Mouse (Mus musculus): ENCODE results near the gene Havcr2. TPM values are rescaled to one million over a fixed set of nuclear protein-coding genes. Genes with fewer than 3 reads are reported as not detected.

The Havcr2 gene
- total and polyA plus RNA-seq, 3 experiments = 0.27 to 0.60 TPM; not detected in 1

DNA sequence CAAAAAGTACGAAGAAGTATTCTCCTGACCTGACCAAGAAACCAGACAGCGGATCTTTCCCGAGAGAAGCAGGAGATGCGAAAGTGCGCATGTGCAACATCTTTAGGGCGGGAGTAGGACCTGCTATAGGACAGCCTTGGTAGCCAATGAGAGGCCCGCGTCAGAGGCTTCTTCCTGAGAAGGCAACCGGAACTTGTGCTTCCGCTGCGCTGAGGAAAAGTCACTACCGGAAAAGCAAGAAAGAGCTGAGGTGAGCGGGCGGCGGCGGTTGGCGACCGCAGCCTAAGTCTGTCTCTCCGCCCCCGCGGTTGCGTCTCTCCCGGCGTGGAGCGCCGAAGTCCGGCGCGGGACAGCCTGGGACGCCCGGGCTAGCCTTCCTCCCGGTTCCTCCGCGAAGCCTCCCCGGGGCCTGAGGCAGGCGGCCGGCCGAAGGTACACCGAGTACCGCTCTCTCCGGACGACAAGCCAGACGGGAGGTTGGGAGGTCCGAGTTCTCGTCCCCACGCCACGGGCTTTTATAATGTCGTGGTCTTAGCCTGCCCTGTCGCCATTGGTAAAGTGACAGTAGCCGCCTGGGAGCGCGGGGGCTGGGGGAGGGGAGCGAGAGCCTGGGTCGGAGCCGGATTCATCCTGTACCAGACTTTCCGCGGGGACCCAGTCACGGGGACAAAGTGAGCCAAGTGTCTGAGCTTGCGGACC, 17.8 kb upstream of the Havcr2 start, which contains the start of gene Med7 (continued):
- TF ChIP-seq ZKSCAN1 (IDR thresholded peaks at IDR 0.05; ENCODE audit: borderline replicate concordance, low read depth, low read length) (no peak), CHD2 (IDR thresholded peaks at IDR 0.05; ENCODE audit: low read length) (peak; percentile 79; the same call in 1 of the 2 replicates), JUND (conservative IDR thresholded peaks at IDR 0.05; ENCODE audit: low read depth, low read length) (no peak), ELF1 (IDR thresholded peaks at IDR 0.05; ENCODE audit: low read depth, low read length) (peak; percentile 99), SIN3A (IDR thresholded peaks at IDR 0.05; ENCODE audit: low read length) (peak; percentile 97), EP300 (IDR thresholded peaks at IDR 0.05; ENCODE audit: low read length) (peak; percentile 47; the same call in 1 of the 2 replicates), USF1 (IDR thresholded peaks at IDR 0.05; ENCODE audit: low read depth, low read length) (no peak), PAX5 (IDR thresholded peaks at IDR 0.05; ENCODE audit: low read length) (no peak), RAD21 (IDR thresholded peaks at IDR 0.05; ENCODE audit: low read depth, low read length) (no peak; the same call in 1 of the 2 replicates), HCFC1 (IDR thresholded peaks at IDR 0.05; ENCODE audit: low read depth, low read length) (peak; percentile 83), MAX (IDR thresholded peaks at IDR 0.05; ENCODE audit: low read length) (peak; percentile 84), MAFK (IDR thresholded peaks at IDR 0.05; ENCODE audit: insufficient replicate concordance, low read length) (0 out of 2 replicates have a peak, but pooled peaks have one; percentile 46)

DNA sequence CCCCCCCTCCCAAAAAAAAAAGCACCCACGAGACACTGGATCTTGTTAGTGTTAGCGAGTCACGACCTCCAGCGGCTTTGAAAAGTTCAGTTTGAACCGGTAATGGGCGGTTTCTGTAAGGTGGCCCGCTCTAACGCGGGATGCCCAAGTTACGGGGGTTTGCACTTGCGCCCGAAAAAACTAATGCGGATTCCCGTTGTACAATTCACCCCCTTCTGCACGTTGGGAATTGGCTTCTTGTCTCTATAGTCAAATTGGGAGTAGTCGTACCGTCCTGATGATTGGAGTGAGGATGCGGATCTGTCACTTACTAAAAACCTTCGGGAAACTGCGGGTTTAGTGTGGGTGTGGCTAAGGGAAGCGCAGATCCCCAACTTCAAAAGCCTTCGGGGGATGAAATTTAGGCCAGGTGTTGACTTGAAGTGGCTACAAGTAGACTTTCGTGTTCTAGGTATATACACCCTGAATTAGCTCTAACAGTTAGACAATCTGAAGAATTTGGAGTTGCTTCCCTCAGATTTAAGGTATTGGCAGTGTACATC, 17.2 kb upstream of the Havcr2 start:
- in situ Hi-C loops (cut with MboI; ENCODE audit: low pct_ligation_motif_present, low pct_unique_long_range_greater_than_20kb, low sequenced_read_pairs) (loop anchor here (5.0 kb wide), 2 partner anchors 50 to 130 kb away; partner anchors contain the start of gene Itk), dilution Hi-C loops (cut with MboI; ENCODE audit: extremely low pct_ligation_motif_present, extremely low pct_unique_long_range_greater_than_20kb, low sequenced_read_pairs) (no loop called here)
- TF ChIP-seq POLR2A (IDR thresholded peaks at IDR 0.05; ENCODE audit: low read depth, low read length) (no peak), CHD1 (IDR thresholded peaks at IDR 0.05; ENCODE audit: low read depth, low read length) (no peak), EP300 (IDR thresholded peaks at IDR 0.05; ENCODE audit: low read length) (no peak), MEF2A (IDR thresholded peaks at IDR 0.05; ENCODE audit: borderline replicate concordance, low read depth, low read length) (no peak), MAZ (IDR thresholded peaks at IDR 0.05; ENCODE audit: low read depth, low read length) (no peak), SMC3 (IDR thresholded peaks at IDR 0.05; ENCODE audit: low read depth, low read length) (no peak), MXI1 (IDR thresholded peaks at IDR 0.05; ENCODE audit: low read depth, low read length) (no peak), JUN (IDR thresholded peaks at IDR 0.05; ENCODE audit: insufficient read depth, low read depth, low read length) (no peak), KAT2A (IDR thresholded peaks at IDR 0.05; ENCODE audit: insufficient replicate concordance, low read length) (no peak), ETS1 (conservative IDR thresholded peaks at IDR 0.05; ENCODE audit: low read depth, low read length) (no peak), MAX (IDR thresholded peaks at IDR 0.05; ENCODE audit: low read length) (no peak), ELF1 (IDR thresholded peaks at IDR 0.05; ENCODE audit: low read depth, low read length) (no peak), PAX5 (IDR thresholded peaks at IDR 0.05; ENCODE audit: low read length) (no peak), E2F4 (IDR thresholded peaks at IDR 0.05; ENCODE audit: insufficient replicate concordance, low read depth, low read length) (no peak)
- no peaks in the 10 kb centered on the region for H3K27me3 ChIP-seq (replicated peaks)
- H3K4me2 ChIP-seq (ENCODE audit: insufficient read depth, low read depth, poor library complexity, severe bottlenecking) = peak overlapping the region; percentile 98
- H3K36me3 ChIP-seq (replicated peaks in 1 of 2; ENCODE audit: control insufficient read depth in 1 of 2, insufficient read depth in 1 of 2, low read length in 1 of 2) = peaks cover 16 to 43% of the 10 kb centered on the region in 2 experiments
- H3K4me3 ChIP-seq (replicated peaks in 1 of 3; ENCODE audit: low read depth in 2 of 3, low read length in 2 of 3, poor library complexity in 1 of 3) = peak overlapping the region; percentile 82 to 84 (median 84)
- no peak overlapping the region for H3K27ac ChIP-seq (ENCODE audit: insufficient read depth, low read depth)
- peak overlapping the region; percentile 95 for H3K9ac ChIP-seq (ENCODE audit: insufficient read depth, low read depth)
- H3K79me2 ChIP-seq (replicated peaks; ENCODE audit: control insufficient read depth, extremely low read depth, insufficient read depth, poor library complexity, severe bottlenecking) = peaks cover 39% of the 10 kb centered on the region
- peak; percentile 71 for DNase-seq (ENCODE audit: extremely low read depth)
- H3K4me1 ChIP-seq (ENCODE audit: control insufficient read depth in 1 of 2, insufficient read depth in 2 of 2) = peaks cover 0 to 60% of the 10 kb centered on the region in 2 experiments; a peak in 3 of 4 replicates
- H3K9me3 ChIP-seq (replicated peaks; ENCODE audit: low read length) = no peaks in the 10 kb centered on the region

Measured in CH12.LX (cell line).